Mouse (Mus musculus): Measurements from ENCODE around the gene Psme1.

- TF ChIP-seq POLR2A (IDR thresholded peaks at IDR 0.05; ENCODE audit: low read depth, low read length) (no peak), CTCF (IDR thresholded peaks at IDR 0.05; ENCODE audit: borderline replicate concordance, insufficient read depth, low read length) (no peak)
Measured at GRCm38 (mm10) chr14:55605743-55606459, 28.0 kb downstream of the Psme1 start.

Data from embryonic fibroblast, embryonic 13.5 days (primary cell).